Mouse (Mus musculus): Measurements from ENCODE around the gene Pitx3.
"Not testable (repeated sequence)": the region's sequence is repeated elsewhere in the genome, so short reads cannot be mapped to it uniquely, and the experiment has no call there.

Pitx3 gene

DNA sequence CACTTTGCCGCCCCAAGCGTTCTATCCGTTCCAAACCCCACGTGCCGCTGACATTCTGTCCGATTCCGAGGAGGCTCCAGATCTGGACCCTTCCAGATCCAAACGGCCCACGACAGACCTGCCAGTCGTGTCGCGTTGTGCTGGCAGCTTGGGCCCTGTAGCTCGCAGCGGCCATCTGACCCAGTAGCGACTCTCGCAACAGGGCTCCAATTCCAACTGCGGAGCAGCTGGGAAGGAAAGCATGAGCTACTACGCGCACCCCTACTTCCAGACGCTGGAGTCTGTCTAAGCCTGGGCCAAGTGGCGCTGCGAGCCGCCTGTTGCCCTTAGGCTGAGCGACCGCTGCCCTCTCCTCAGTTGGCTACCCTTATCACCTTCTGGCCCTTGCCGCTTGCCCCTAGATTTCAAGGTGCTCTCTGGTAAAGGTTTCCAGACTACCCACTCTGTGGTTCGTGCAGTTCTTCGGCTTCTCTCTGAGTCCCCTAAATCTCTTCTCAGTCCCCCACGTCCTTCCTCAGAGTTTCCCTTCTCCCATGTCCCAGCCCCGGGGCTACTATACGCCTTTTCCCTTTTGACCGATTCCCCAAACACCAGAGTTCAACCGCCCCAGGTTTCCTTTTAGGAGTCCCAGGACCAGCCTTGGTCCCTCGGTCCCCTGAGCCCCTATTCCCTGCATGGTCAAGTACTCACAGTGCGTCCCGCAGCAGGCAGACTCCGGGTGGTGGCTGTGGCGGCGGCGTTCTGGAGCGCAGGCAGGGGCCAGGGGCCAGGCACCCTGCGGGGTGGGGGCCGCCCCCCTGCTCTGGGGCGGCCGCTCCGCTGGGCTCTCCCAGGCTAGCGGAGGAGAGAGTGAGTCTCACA, at the start of gene Pitx3:
Gene Pitx3 (minus strand): TSS at position 816 of the 861 bp plus-strand sequence.
- no peak for DNase-seq (ENCODE audit: low spot score)

GRCm38 (mm10) chr19:46187203-46187602, 39.1 kb upstream of the Pitx3 start:
- DNase-seq (ENCODE audit: low spot score) = no peak

- no peak for DNase-seq (ENCODE audit: low spot score)
These were observed 38.5 kb upstream of the Pitx3 start for GRCm38 (mm10) chr19:46186611-46187010.

DNA sequence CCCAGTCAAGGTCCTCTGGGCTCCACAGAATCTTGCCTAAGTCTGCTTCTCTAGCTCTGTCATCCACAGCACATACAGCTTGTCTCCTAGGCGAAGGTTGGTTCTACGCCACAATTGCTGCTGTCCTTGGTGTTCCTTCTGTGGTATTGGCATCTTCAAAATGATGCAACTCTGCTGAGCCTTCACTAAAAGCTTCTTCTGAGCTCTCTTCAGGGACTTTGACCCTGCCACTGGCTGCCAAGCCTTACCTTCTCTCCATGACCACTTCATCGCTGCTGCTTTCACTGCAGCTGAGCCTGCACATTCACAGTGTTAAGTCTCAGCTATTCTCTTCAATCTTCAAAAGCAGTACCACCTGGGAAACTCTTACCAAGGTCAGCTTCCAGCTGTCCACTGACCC, 34.1 kb upstream of the Pitx3 start:
- DNase-seq (ENCODE audit: low spot score) = no peak

- no peak for DNase-seq (ENCODE audit: low spot score)
These were observed 32.1 kb upstream of the Pitx3 start for GRCm38 (mm10) chr19:46180274-46180673.

DNA sequence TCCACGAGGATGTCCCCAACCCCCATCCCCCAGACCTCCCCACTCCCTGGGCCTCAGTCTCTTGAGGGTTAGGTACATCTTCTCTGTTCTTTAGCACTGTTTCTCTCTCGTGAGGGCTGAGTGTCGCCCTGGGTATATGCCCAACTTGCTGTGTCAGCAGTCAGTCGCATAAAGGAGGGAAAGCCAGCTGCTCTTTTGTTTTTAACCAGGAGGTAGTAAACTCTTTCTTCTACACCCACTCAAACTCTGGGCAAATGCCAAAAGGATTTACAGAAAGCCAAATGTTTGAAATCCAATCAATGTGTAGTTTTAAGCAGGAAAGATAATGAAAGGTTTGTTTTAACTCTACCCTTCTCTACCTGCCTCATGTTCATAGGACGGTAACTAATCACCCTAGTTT, 28.9 kb upstream of the Pitx3 start:
- DNase-seq (ENCODE audit: low spot score) = no peak

- no peak for DNase-seq (ENCODE audit: low spot score)
These were observed 27.0 kb upstream of the Pitx3 start for GRCm38 (mm10) chr19:46175173-46175572.

- no peak for DNase-seq (ENCODE audit: low spot score)
These were observed 24.4 kb upstream of the Pitx3 start for GRCm38 (mm10) chr19:46172541-46172940.

DNA sequence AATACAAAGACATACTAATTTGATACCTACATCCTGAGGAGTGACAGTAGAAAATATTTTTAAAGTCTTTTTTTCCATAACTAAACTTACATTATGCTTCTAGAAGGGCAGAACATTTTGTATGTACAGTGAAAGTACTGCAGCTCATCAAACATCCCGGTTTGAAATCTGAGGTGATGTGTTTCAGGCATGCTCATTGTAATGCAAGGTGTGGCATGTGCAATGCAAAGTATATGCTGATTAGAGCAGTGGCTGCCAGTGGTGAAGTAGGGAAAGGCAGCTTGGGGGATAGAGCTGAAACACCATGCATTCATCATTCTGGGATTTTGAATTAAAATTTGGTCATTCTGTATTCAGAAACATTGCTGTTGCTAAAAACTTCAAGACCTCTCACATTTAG, 21.8 kb upstream of the Pitx3 start:
- no peak for DNase-seq (ENCODE audit: low spot score)

DNA sequence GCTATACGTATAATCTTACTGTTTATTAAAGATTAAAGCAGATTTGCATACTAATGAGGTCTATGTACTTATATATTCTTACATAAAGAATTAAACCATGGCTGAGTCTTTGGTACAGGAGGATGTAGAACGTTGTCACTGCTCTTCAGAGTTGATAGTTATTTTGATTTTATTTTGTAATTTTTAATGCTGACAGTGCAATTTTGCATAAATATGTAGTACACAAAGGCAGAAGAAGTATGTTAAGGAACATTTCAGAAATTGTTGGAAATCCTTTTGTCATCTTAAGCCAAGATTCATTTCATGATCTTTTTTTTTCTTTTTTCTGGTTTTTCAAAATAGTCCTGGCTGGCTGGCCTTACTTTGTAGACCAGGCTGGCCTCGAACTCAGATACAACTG, 21.3 kb upstream of the Pitx3 start:
- no peak for DNase-seq (ENCODE audit: low spot score)

GRCm38 (mm10) chr19:46167169-46167568, 19.0 kb upstream of the Pitx3 start:
- not testable (repeated sequence) for DNase-seq (ENCODE audit: low spot score)

DNA sequence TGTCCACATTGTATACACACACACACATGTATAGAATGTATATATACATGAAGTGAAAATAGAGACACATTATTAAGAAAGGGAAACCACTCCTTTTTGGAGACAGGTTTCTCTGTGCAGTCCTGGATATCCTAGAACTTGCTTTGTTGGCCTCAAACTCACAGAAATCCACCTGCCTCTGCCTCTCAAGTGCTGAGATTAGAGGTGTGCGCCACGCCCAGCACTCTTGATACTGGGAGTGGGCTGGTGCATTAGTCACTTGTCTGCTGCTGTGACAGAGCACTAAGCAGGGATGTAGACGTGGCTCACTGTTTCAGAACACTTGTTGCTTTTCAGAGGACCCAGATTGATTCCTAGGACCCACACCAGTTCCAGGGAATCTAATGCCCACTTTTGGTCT, 17.8 kb upstream of the Pitx3 start:
- no peak for DNase-seq (ENCODE audit: low spot score)

GRCm38 (mm10) chr19:46152127-46152803, 4.1 kb upstream of the Pitx3 start, which contains the start of gene Gbf1:
Gene Gbf1, plus strand, starts transcription at chr19:46152509.
- peak; percentile 99 for DNase-seq (ENCODE audit: low spot score)

DNA sequence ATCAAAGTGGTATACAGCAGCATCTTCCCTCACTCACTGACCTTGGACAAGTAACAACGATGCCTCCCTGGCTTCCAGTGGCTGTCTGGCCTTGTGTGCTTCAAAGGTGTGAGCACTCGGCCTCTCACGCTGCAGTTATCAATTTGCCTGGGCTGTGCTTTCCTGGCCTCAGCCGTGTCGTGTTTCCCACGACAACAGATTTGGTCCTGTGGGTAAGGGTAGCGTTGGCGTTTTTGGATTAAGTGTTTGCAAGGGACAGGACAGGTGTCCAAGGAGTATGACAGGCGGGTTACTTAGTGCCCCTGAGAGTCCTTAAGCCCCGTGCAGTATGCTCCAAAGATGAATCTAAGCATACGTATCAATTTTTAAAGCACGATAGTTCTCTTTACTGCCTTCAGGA, 965 bp upstream of the Pitx3 start:
- no peak for DNase-seq (ENCODE audit: low spot score)

DNA sequence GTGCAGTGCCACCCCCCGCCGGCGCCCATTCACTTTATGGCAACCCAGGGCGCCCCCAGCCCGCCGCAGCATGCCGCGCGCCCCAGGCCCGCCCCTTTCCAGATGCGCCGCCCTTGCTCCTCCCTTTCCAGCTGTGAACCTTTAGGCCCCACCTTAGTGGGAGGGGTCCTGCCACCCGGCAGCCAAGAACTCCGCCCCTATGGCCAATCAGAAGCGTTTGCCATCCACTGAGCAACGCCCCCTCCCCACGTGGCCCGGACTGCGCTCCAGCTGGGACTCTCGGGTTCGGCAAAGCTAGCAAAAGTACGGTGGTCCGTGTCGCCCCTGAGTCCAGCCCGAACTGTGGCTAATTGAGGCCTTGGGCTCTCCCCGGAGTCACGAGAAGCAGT, 240 bp upstream of the Pitx3 start:
- DNase-seq (ENCODE audit: low spot score) = no peak

DNA sequence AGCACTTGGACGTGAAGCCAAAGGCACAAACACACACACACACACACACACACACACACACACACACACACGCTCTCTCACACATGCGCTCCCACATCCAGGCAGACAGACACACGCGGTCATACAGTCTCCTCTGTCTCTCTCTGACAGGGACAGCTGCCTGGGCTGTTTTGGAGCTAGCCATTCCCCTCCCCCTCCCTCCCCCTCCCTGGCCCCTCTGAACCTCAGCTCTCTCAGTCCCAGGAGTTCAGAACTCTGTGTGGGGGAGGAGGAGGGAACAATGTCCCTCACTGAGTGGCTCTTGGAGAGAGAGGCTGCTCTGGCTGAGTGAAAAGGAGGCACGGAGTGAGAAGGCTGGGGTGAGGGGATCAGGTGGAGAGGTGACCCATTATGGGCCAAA, 7.0 kb downstream of the Pitx3 start:
- DNase-seq (ENCODE audit: low spot score) = no peak

GRCm38 (mm10) chr19:46140324-46140723, 7.8 kb downstream of the Pitx3 start:
- no peak for DNase-seq (ENCODE audit: low spot score)

DNA sequence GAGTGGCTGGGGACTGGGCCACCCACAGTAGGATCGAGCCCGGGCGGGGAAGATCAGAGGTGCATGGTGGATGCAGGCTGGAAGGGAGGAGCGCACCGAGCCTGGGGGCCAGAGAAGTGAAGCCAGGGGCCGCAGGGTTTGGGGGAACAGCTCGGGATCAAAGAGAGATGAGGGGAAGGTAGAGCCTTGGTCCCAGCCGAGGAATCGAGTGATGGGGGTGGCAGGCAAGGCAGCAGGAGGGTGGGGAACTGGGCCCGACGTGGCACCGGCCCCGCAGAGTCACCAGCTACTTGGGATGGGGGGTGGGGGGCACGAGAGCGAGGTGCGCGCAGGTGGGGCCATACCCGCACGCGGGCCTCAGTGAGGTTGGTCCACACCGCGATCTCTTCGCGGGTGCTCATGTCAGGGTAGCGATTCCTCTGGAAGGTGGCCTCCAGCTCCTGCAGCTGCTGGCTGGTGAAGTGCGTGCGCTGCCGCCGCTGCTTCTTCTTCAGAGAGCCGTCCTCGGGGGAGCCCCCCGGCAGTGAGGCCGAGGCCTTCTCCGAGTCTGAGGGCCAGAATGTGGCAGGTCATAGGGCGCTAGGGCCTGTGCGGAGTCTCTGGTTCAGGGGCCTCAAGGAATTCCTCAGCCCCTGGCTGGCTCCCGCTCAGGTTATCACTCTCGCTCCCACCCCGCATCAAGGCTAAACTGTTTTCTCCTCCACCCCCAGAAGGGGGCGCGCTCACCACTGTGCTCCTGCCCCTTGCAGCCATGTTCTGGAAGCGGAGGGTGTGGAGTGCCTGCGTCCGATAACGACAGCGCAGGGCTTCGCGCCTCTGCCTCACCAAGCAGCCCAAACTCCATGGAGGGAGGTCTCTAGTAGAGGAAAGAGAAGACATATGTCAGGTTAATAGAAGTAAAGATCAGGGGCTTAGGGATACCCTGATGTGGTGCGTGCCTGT, 11.2 kb downstream of the Pitx3 start:
- DNase-seq (ENCODE audit: low spot score) = no peak

DNA sequence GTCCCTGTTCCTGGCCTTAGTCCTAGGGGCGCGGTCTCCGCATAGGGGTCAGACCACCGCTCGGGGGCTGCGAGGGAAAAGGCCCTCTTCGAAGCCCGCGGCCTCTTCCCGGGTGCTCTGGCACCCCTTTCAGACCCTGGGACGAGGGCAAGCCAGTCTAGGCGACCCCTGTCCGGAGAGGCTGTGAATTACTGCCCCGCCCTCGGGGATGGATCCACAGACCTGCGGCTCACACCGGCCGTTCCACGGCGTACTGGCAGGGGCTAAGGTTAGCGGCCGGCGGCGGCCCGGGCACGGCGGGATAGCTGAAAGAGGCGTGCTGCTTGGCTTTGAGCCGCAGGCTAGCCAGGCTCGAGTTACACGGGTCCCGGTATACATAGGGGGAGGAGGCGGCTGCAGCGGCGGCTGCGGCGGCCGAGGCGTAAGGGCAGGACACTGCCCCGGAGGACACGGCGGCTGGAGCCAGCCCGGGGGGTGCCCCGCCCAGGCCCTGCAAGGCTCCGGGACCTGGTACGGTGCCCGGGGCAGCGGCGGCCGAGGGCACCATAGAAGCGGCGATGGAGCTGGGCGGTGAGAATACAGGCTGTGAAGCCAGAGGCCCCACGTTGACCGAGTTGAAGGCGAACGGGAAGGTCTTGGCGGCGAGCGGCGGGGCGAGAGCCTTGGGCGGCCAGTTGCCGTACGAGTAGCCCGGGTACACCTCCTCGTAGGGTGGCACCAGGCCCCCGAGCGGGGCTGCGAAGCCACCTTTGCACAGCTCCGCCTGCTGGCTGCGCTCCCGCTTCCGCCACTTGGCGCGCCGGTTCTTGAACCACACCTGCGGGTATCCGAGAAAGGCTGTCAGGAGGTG, 12.1 kb downstream of the Pitx3 start:
- no peak for DNase-seq (ENCODE audit: low spot score)

DNA sequence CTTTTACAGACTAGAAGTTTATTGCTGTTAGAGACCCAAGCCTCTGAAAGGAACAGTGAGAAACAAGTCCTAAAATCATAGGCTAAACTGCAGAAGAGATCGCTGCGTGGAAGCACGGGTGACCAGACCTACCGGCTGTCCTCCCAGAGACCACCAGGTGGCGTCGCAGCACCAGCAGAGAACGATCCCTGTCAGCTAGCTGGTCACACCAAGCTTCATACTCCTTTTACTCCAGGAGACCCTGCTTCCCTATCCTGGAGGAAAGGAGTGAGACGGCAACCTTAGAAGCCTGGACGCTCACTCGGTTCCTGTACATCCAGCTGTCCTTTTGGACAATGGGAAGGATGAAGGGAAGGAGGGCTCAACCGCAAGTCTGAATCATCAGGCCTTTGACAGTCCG, 12.8 kb downstream of the Pitx3 start:
- peak; percentile 82 for DNase-seq (ENCODE audit: low spot score)

DNA sequence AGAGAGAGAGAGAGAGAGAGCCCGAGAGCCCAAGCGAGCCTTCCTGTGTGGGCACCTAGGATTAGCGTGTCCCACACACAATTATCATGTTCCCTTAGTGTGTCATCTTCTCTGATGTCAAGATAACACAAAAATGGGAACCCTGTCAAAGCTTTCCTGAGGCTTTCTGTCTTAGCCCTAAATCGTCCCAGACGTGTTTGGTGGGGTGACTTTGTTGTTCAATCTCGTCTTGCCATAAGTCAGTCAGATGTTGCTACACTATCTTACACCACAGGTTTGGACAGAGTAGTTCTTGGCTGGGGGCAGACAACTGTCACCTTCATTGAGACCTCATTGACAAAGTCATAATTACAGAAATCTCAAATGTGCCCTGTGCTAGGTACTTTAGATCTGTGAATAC, 15.5 kb downstream of the Pitx3 start:
- DNase-seq (ENCODE audit: low spot score) = no peak

All from left cerebral cortex, adult 11 months (tissue).